Comparison of ENCODE assay signal across 9 mouse cellular contexts in the genomic region with DNA sequence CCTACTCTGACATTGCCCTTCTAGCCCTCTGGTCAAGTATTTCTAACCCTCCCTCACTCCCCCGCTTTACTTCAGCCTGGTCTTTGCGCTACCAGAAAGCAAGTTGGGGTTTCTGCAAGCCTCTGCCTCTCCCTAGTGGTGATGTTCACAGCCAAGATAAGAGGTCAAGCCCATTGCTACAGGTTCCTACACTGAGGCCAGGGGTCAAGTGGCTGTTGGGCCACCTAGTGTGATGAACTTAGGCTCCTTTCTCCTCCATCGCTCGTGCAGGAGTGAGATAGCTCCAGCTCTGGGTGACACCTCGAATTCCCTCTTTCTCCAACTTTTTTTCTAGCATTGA. TPM values are rescaled to one million over a fixed set of nuclear protein-coding genes. Genes with fewer than 3 reads are reported as not detected.
DNase-seq lines count a peak whose midpoint lies in the region; ATAC-seq and TF ChIP-seq lines count a peak whose summit lies in the region.
"Had no signal": no experiment of that assay in that cellular context is flagged by ENCODE, and none has a peak within 500 bp of the region (broad histone marks: within the 10 kb centered on the region; RNA-seq: fewer than 3 reads in every experiment).

No protein-coding gene starts in this region.

- intact Hi-C loops in heart, adult 2 months (cut with DNase I): no loop called here

- H3K36me3 ChIP-seq in heart, embryonic 14.5 days (ENCODE audit: control insufficient read depth, insufficient read depth, low read length): no peaks in the 10 kb centered on the region
- no peaks in the 10 kb centered on the region for H3K36me3 ChIP-seq in heart, adult 2 months (ENCODE audit: control insufficient read depth, insufficient read depth, low read length)
- no peaks in the 10 kb centered on the region for H3K36me3 ChIP-seq in forebrain, embryonic 16.5 days (ENCODE audit: control insufficient read depth, insufficient read depth)

- 6% methylated on average over 5 of the region's 5 CpGs for WGBS in heart, embryonic 14.5 days
- WGBS in heart, adult 2 months: 7% methylated on average over 5 of the region's 5 CpGs
- WGBS in forebrain, embryonic 16.5 days: 3% methylated on average over 5 of the region's 5 CpGs

- no peak overlapping the region for H3K27ac ChIP-seq in heart, embryonic 14.5 days (replicated peaks in 1 of 2; ENCODE audit: control insufficient read depth in 1 of 2, insufficient read depth in 1 of 2, low read depth in 2 of 2, low read length in 2 of 2)
- no peak overlapping the region for H3K27ac ChIP-seq in heart, adult 2 months
- H3K27ac ChIP-seq in forebrain, embryonic 16.5 days (ENCODE audit: low read length): no peak overlapping the region
- H3K27ac ChIP-seq: liver, embryonic 14.5 days had no signal

- peaks cover 6 to 8% of the 10 kb centered on the region in 2 experiments; a peak in 2 of 4 replicates for H3K4me1 ChIP-seq in heart, embryonic 14.5 days (ENCODE audit: control insufficient read depth in 2 of 2, insufficient read depth in 2 of 2, low read length in 2 of 2)
- H3K4me1 ChIP-seq in heart, adult 2 months (ENCODE audit: control insufficient read depth, insufficient read depth, low read length): no peaks in the 10 kb centered on the region
- peaks cover 37% of the 10 kb centered on the region for H3K4me1 ChIP-seq in forebrain, embryonic 16.5 days (replicated peaks; ENCODE audit: control insufficient read depth, insufficient read depth, low read length)

- H3K4me2 ChIP-seq in heart, embryonic 14.5 days (ENCODE audit: low read length): peak overlapping the region; percentile 98
- peak overlapping the region; percentile 91 for H3K4me2 ChIP-seq in forebrain, embryonic 16.5 days (ENCODE audit: low read length)

- H3K9ac ChIP-seq in heart, embryonic 14.5 days (ENCODE audit: low read length): 0 out of 2 replicates have a peak overlapping the region, but pooled peaks have one; percentile 61
- H3K9ac ChIP-seq in heart, adult 2 months (ENCODE audit: low read depth, low read length): no peak overlapping the region
- H3K9ac ChIP-seq in forebrain, embryonic 16.5 days (replicated peaks; ENCODE audit: low read depth, low read length): peak overlapping the region; percentile 76; the same call in 1 of the 2 replicates
- H3K9ac ChIP-seq: liver, embryonic 14.5 days had no signal

- peaks cover 82% of the 10 kb centered on the region for H3K27me3 ChIP-seq in heart, embryonic 14.5 days (ENCODE audit: control insufficient read depth, insufficient read depth, low read length)
- H3K27me3 ChIP-seq in heart, adult 2 months (ENCODE audit: control insufficient read depth, insufficient read depth, low read length): peaks cover 15% of the 10 kb centered on the region
- H3K27me3 ChIP-seq in forebrain, embryonic 16.5 days (replicated peaks; ENCODE audit: control insufficient read depth, insufficient read depth, low read length): peaks cover 28% of the 10 kb centered on the region

- no peak for TF ChIP-seq EP300 in heart, adult 2 months (IDR thresholded peaks at IDR 0.05; ENCODE audit: insufficient read depth, low read depth, low read length)

- TF ChIP-seq CTCF in heart, adult 2 months (IDR thresholded peaks at IDR 0.05): no peak

- peak overlapping the region; percentile 56 to 61 for H3K4me3 ChIP-seq in heart, embryonic 14.5 days (ENCODE audit: control insufficient read depth in 1 of 2, insufficient read depth in 1 of 2, low read depth in 1 of 2, low read length in 2 of 2)
- H3K4me3 ChIP-seq in heart, adult 2 months: no peak overlapping the region
- peak overlapping the region; percentile 71 for H3K4me3 ChIP-seq in forebrain, embryonic 16.5 days (replicated peaks; ENCODE audit: low read length)

- H3K9me3 ChIP-seq in heart, embryonic 14.5 days (ENCODE audit: control insufficient read depth, low read length): no peaks in the 10 kb centered on the region
- H3K9me3 ChIP-seq in forebrain, embryonic 16.5 days (ENCODE audit: control insufficient read depth, low read length): no peaks in the 10 kb centered on the region

- TF ChIP-seq POLR2A in heart, adult 2 months (IDR thresholded peaks at IDR 0.05; ENCODE audit: insufficient read depth, low read depth, low read length): no peak

- H3K79me2 ChIP-seq in heart, adult 2 months (replicated peaks; ENCODE audit: control insufficient read depth, insufficient read depth, low read length): no peaks in the 10 kb centered on the region

- DNase-seq in heart, adult 2 months: no peak
- DNase-seq in ES-CJ7 (ENCODE audit: low read depth, low spot score): peak; percentile 64
- peak; percentile 3 for DNase-seq in lung, postnatal 14 days
- no peak for DNase-seq in adrenal gland, adult 2 months
- DNase-seq in thymus, postnatal 36 days: no peak

- ATAC-seq in heart, embryonic 14.5 days (ENCODE audit: insufficient number of reproducible peaks, insufficient read depth, low FRiP score, low read depth): no peak
- peak; percentile 18 for ATAC-seq in forebrain, embryonic 16.5 days
- ATAC-seq in granulocyte monocyte progenitor cell, adult 5-6 weeks (replicated peaks; ENCODE audit: poor library complexity, severe bottlenecking): no peak

RNA-seq across cellular contexts. Expression of a gene that starts 1.2 kb away (rescaled TPM):
- polyA plus RNA-seq in heart, embryonic 14.5 days (2014; fragmentation: Nextera tagmentation; extraction: Ambion mirVana): 0.38 and 0.84 TPM in 2 replicates
- total RNA-seq in heart, adult 2 months (2021): under 1 TPM; 0.31 to 0.66 TPM
- polyA plus RNA-seq in heart, adult 2 months (2012; rRNA removed): 0.26 and 0.27 TPM in 2 replicates
- polyA plus RNA-seq in forebrain, embryonic 16.5 days (2015; fragmentation: Nextera tagmentation; extraction: Ambion mirVana): 1.6 and 1.7 TPM in 2 replicates
- under 1 TPM; 0.63 to 0.97 TPM for total RNA-seq in adrenal gland, adult 2 months (2021)
- polyA plus RNA-seq in adrenal gland, adult 2 months (2012; rRNA removed): 0.10 and 0.30 TPM in 2 replicates
- total RNA-seq in granulocyte monocyte progenitor cell, adult 5-6 weeks (2014; fragmentation: Nextera tagmentation): not detected in 2 replicates
- not detected in 2 replicates for total RNA-seq in granulocyte monocyte progenitor cell, adult 5-6 weeks (2017)

Comparison
In these comparisons a context has a peak if more than half of its experiments do, and no peak if none do; other contexts are left out.
1. DNase-seq: peak in ES-CJ7 (single experiment) and lung, postnatal 14 days (single experiment); none in heart, adult 2 months (0 of 2), adrenal gland, adult 2 months (single experiment) and thymus, postnatal 36 days (0 of 2).